In genomic region chr15:96466362-96466903, GRCm38 (mm10) we compare ENCODE assay signal across 26 mouse cellular contexts. TPM values are rescaled to one million over a fixed set of nuclear protein-coding genes. Genes with fewer than 3 reads are reported as not detected.
A peak's percentile ranks its signal among the peaks of the same experiment; 100 is the strongest.
DNase-seq lines count a peak whose midpoint lies in the region; ATAC-seq and TF ChIP-seq lines count a peak whose summit lies in the region.
"Had no signal": no experiment of that assay in that cellular context is flagged by ENCODE, and none has a peak within 500 bp of the region (broad histone marks: within the 10 kb centered on the region; RNA-seq: fewer than 3 reads in every experiment).

No protein-coding gene starts in this region.

- intact Hi-C loops in heart, postnatal 14 days (cut with DNase I), result no loop called here

- no peaks in the 10 kb centered on the region for H3K27me3 ChIP-seq in forebrain, embryonic 10.5 days (ENCODE audit: poor library complexity, severe bottlenecking)
- H3K27me3 ChIP-seq in lung, postnatal 0 days (replicated peaks; ENCODE audit: insufficient read depth, low read length), result no peaks in the 10 kb centered on the region
- H3K27me3 ChIP-seq: CH12.LX; embryonic facial prominence, embryonic 13.5 days; forebrain, embryonic 13.5 days; heart, embryonic 13.5 days; hindbrain, embryonic 13.5 days; kidney, embryonic 15.5 days; liver, embryonic 13.5 days; midbrain, embryonic 12.5 days; Patski had no signal

- DNase-seq in heart, adult 11 months, result peak; percentile 95
- DNase-seq in heart, postnatal 14 days, result no peak
- peak; percentile 71 for DNase-seq in 416B (ENCODE audit: low read depth)
- peak; percentile 64 for DNase-seq in adrenal gland, postnatal 14 days
- DNase-seq in forebrain, embryonic 10.5 days (ENCODE audit: extremely low spot score, low spot score), result no peak
- DNase-seq in lung, postnatal 0 days (ENCODE audit: low spot score), result no peak
- DNase-seq in kidney, adult 8-10 months, result no peak
- DNase-seq: cerebellum, adult 18-20 months; cerebellum, postnatal 25 days; embryo, embryonic 11 days; kidney, postnatal 36 days; liver, embryonic 13.5 days; lung, embryonic 14.5 days; thymus, postnatal 14 days had no signal

- no peak overlapping the region for H3K9ac ChIP-seq in lung, postnatal 0 days (replicated peaks; ENCODE audit: low read depth)
- H3K9ac ChIP-seq: embryonic facial prominence, embryonic 13.5 days; forebrain, embryonic 13.5 days; heart, embryonic 13.5 days; hindbrain, embryonic 13.5 days; kidney, embryonic 15.5 days; liver, embryonic 13.5 days; lung, embryonic 14.5 days; midbrain, embryonic 12.5 days had no signal

- peaks cover 14% of the 10 kb centered on the region for H3K4me1 ChIP-seq in forebrain, embryonic 10.5 days
- H3K4me1 ChIP-seq in lung, postnatal 0 days (ENCODE audit: insufficient read depth, low read depth, low read length), result no peaks in the 10 kb centered on the region

- 75% methylated on average over 13 of the region's 13 CpGs for WGBS in macrophage (ENCODE audit: missing documents)
- WGBS in forebrain, embryonic 10.5 days, result 92% methylated on average over 13 of the region's 13 CpGs
- WGBS in lung, postnatal 0 days, result 89% methylated on average over 13 of the region's 13 CpGs

- H3K4me2 ChIP-seq in lung, postnatal 0 days (replicated peaks; ENCODE audit: low read depth, low read length), result no peak overlapping the region
- H3K4me2 ChIP-seq: embryonic facial prominence, embryonic 13.5 days; forebrain, embryonic 13.5 days; heart, embryonic 13.5 days; hindbrain, embryonic 13.5 days; kidney, embryonic 15.5 days; liver, embryonic 13.5 days; lung, embryonic 14.5 days; midbrain, embryonic 12.5 days had no signal

- H3K4me3 ChIP-seq in macrophage (ENCODE audit: inconsistent target), result no peak overlapping the region
- H3K4me3 ChIP-seq in forebrain, embryonic 10.5 days, result no peak overlapping the region
- no peak overlapping the region for H3K4me3 ChIP-seq in lung, postnatal 0 days (ENCODE audit: low read depth, low read length)
- H3K4me3 ChIP-seq: embryonic facial prominence, embryonic 13.5 days; erythroblast, embryonic 14.5 days; forebrain, embryonic 13.5 days; heart, embryonic 13.5 days; hindbrain, embryonic 13.5 days; kidney, embryonic 15.5 days; left cerebral cortex, adult 2 months; liver, embryonic 13.5 days; midbrain, embryonic 12.5 days had no signal

- no peak for TF ChIP-seq CTCF in lung, postnatal 0 days (IDR thresholded peaks at IDR 0.05)

- H3K79me2 ChIP-seq in macrophage (ENCODE audit: inconsistent target), result peaks cover 3% of the 10 kb centered on the region; the same call in 1 of the 2 replicates

- no peaks in the 10 kb centered on the region; the same call in 1 of the 2 replicates for H3K9me3 ChIP-seq in forebrain, embryonic 10.5 days
- H3K9me3 ChIP-seq in lung, postnatal 0 days (ENCODE audit: low read length), result no peaks in the 10 kb centered on the region
- H3K9me3 ChIP-seq: embryonic facial prominence, embryonic 13.5 days; forebrain, embryonic 13.5 days; heart, embryonic 13.5 days; hindbrain, embryonic 13.5 days; kidney, embryonic 15.5 days; liver, embryonic 13.5 days; midbrain, embryonic 12.5 days had no signal

- peak overlapping the region; percentile 73 for H3K27ac ChIP-seq in macrophage
- no peak overlapping the region for H3K27ac ChIP-seq in forebrain, embryonic 10.5 days
- H3K27ac ChIP-seq in lung, postnatal 0 days (ENCODE audit: low read length), result no peak overlapping the region
- H3K27ac ChIP-seq: embryonic facial prominence, embryonic 13.5 days; forebrain, embryonic 13.5 days; heart, embryonic 13.5 days; hindbrain, embryonic 13.5 days; kidney, embryonic 15.5 days; left cerebral cortex, adult 2 months; liver, embryonic 13.5 days; midbrain, embryonic 12.5 days had no signal

- TF ChIP-seq EP300 in lung, postnatal 0 days (IDR thresholded peaks at IDR 0.05), result no peak

- H3K36me3 ChIP-seq in macrophage (ENCODE audit: inconsistent target), result no peaks in the 10 kb centered on the region
- no peaks in the 10 kb centered on the region for H3K36me3 ChIP-seq in forebrain, embryonic 10.5 days (replicated peaks)
- H3K36me3 ChIP-seq in lung, postnatal 0 days (ENCODE audit: insufficient read depth, low read length), result no peaks in the 10 kb centered on the region
- H3K36me3 ChIP-seq: embryonic facial prominence, embryonic 13.5 days; G1E; heart, embryonic 13.5 days; hindbrain, embryonic 13.5 days; kidney, embryonic 15.5 days; liver, embryonic 13.5 days; midbrain, embryonic 12.5 days had no signal

- ATAC-seq in lung, postnatal 0 days, result no peak
- ATAC-seq: forebrain, embryonic 13.5 days; Patski had no signal

RNA-seq across cellular contexts. Expression of gene Scaf11, which starts 5.8 kb away (rescaled TPM):
- total RNA-seq in heart, postnatal 14 days (2021), result 10 to 100 TPM; 48.8 to 49.6 TPM
- total RNA-seq in adrenal gland, postnatal 14 days (2021), result 70.4 and 76.2 TPM in 2 replicates
- total RNA-seq in macrophage (2018; cell fraction: chromatin; rRNA removed), result 100 to 1,000 TPM in 13 of 26 experiments, 10 to 100 TPM in 13; 34.0 to 145 (median 104) TPM
- total RNA-seq in macrophage (2018; cell fraction: cytosol; rRNA removed), result 10 to 100 TPM; 41.2 to 76.9 (median 59.3) TPM
- total RNA-seq in macrophage (2018; cell fraction: nucleus; rRNA removed), result 100 to 1,000 TPM in 10 of 26 experiments, 10 to 100 TPM in 16; 40.2 to 148 (median 81.1) TPM
- 46.8 to 54.9 TPM (median 51.0 TPM) in 3 replicates for polyA plus RNA-seq in macrophage (2018)
- 105 and 106 TPM in 2 replicates for polyA plus RNA-seq in forebrain, embryonic 10.5 days (2016; fragmentation: Nextera tagmentation; extraction: Ambion mirVana)
- polyA plus RNA-seq in lung, postnatal 0 days (2015; fragmentation: Nextera tagmentation; extraction: Ambion mirVana), result 59.9 and 65.6 TPM in 2 replicates

Comparison
In these comparisons a context has a peak if more than half of its experiments do, and no peak if none do; other contexts are left out.
1. DNase-seq: peak in heart, adult 11 months (single experiment), 416B (single experiment) and adrenal gland, postnatal 14 days (single experiment); none in heart, postnatal 14 days (0 of 2), forebrain, embryonic 10.5 days (single experiment), lung, postnatal 0 days (single experiment) and kidney, adult 8-10 months (0 of 2).